Mouse (Mus musculus) stomach, embryonic 14.5 days (tissue): Measurements from ENCODE around the gene Top3b. TPM values are rescaled to one million over a fixed set of nuclear protein-coding genes. Genes with fewer than 3 reads are reported as not detected.

Source experiments
- ATAC-seq: fragments of 200-750 bp; cut with Nextera tagmentation; 2 replicates; pipeline ENCODE4 v1.8.0; 2017; ENCODE audit warnings: low read depth, moderate TSS enrichment; ENCODE audit not compliant: insufficient number of reproducible peaks, insufficient read depth, low FRiP score
- H3K27ac ChIP-seq: fragments of 300-500 bp; sonication (generic); 2 replicates; pipeline ENCODE4 v1.5.1; 2014; ENCODE audit warnings: mild to moderate bottlenecking, low read length, moderate library complexity, mixed read lengths
- H3K27me3 ChIP-seq: fragments of 300-500 bp; sonication (generic); 2 replicates; pipeline ENCODE4 v1.6.1; 2014; ENCODE audit warnings: low read length, control low read depth, mixed read lengths; ENCODE audit not compliant: control insufficient read depth, insufficient read depth
- H3K36me3 ChIP-seq: fragments of 300-500 bp; sonication (generic); 2 replicates; pipeline ENCODE4 v1.6.1; 2014; ENCODE audit warnings: mild to moderate bottlenecking, control low read depth, low read length, moderate library complexity, mixed read lengths; ENCODE audit not compliant: control insufficient read depth, insufficient read depth
- H3K4me1 ChIP-seq: fragments of 300-500 bp; sonication (generic); 2 replicates; pipeline ENCODE4 v1.6.1; 2014; ENCODE audit warnings: low read length, control low read depth, mixed read lengths; ENCODE audit not compliant: control insufficient read depth, insufficient read depth
- H3K4me2 ChIP-seq: fragments of 300-500 bp; sonication (generic); replicated peaks from 2 replicates; pipeline ENCODE4 v1.6.1; 2014; ENCODE audit warnings: low read depth, low read length, control low read depth
- H3K4me3 ChIP-seq: fragments of 300-500 bp; sonication (generic); 2 replicates; pipeline ENCODE4 v1.5.1; 2014; ENCODE audit warnings: low read depth, low read length, control low read depth
- H3K9ac ChIP-seq: fragments of 300-500 bp; sonication (generic); replicated peaks from 2 replicates; pipeline ENCODE4 v1.6.1; 2014; ENCODE audit warnings: low read depth, mild to moderate bottlenecking, control low read depth, low read length, moderate library complexity, mixed read lengths
- H3K9me3 ChIP-seq: fragments of 300-500 bp; sonication (generic); 2 replicates; pipeline ENCODE4 v1.6.1; 2016; ENCODE audit warnings: low read depth, low read length, control low read depth; ENCODE audit not compliant: control insufficient read depth
- WGBS: fragments of 180-500 bp; shearing (Covaris S2); extraction: QIAGEN DNeasy Blood & Tissue Kit; methylation state at CpG from one replicate; pipeline ENCODE4 v1.1.7; 2014; 5-methylcytosine and 5-hydroxymethylcytosine counted together
- polyA plus RNA-seq: library from polyadenylated mRNA; unstranded; fragments of >200 nt; fragmentation: Nextera tagmentation; extraction: Ambion mirVana; gene quantifications from 2 replicates; pipeline ENCODE4 v1.2.1, GENCODE M21; 2014

Gene Top3b
- 63.4 and 73.1 TPM in 2 replicates for polyA plus RNA-seq

- peak; percentile 97 for ATAC-seq
- 0 out of 2 replicates have a peak, but pooled peaks cover 5% of the 10 kb centered on the region for H3K4me1 ChIP-seq
- H3K4me2 ChIP-seq, result peak within 1 kb of the TSS; percentile 76
- 0 out of 2 replicates have a peak, but pooled peaks cover under 1% of the 10 kb centered on the region for H3K9me3 ChIP-seq
- peaks cover 1% of the 10 kb centered on the region; the same call in 1 of the 2 replicates for H3K36me3 ChIP-seq
- no peaks in the 10 kb centered on the region for H3K27me3 ChIP-seq
- H3K4me3 ChIP-seq, result peak within 1 kb of the TSS; percentile 74
- under 1% methylated on average over 49 of the region's 49 CpGs for WGBS
- peak within 1 kb of the TSS; percentile 88 for H3K9ac ChIP-seq
- H3K27ac ChIP-seq, result peak within 1 kb of the TSS; percentile 97
Observed at GRCm38 (mm10) chr16:16870617-16871331, at the start of gene Top3b, which contains the start of gene Vpreb1. Gene Top3b (plus strand): TSS chr16:16870736. Gene Vpreb1 (minus strand): TSS chr16:16870843.

DNA sequence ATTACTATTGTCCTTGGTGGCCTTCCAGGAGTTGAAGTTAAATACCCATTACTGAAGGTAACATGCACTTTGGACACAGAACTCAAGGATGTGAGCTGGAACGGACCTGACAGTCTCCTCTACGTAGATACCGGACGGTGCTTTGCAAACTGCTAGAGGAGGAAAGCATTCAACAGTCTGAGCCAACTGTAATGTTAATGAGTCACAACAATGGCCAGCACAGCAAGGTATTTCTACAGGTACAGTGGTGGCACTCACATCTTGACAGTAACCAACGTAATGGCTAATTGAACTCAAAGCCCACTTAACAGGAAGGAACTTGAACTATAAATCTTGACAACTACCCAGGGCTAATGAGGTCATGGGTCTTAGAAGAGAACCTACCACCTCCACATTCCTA, 45.1 kb upstream of the Top3b start:
- 48% methylated on average over 5 of the region's 5 CpGs for WGBS
- H3K9ac ChIP-seq, result no peak overlapping the region

GRCm38 (mm10) chr16:16826223-16826622, 44.3 kb upstream of the Top3b start:
- H3K4me3 ChIP-seq, result no peak overlapping the region
- H3K9ac ChIP-seq, result no peak overlapping the region
- no peaks in the 10 kb centered on the region for H3K36me3 ChIP-seq
- H3K9me3 ChIP-seq, result no peaks in the 10 kb centered on the region
- H3K27ac ChIP-seq, result no peak overlapping the region
- WGBS, result 82% methylated on average over 2 of the region's 2 CpGs
- ATAC-seq, result no peak
- H3K4me1 ChIP-seq, result no peaks in the 10 kb centered on the region
- H3K4me2 ChIP-seq, result no peak overlapping the region
- no peaks in the 10 kb centered on the region for H3K27me3 ChIP-seq

More for the DNA sequence above, 45.1 kb upstream of the Top3b start:
- no peak overlapping the region for H3K27ac ChIP-seq
- no peaks in the 10 kb centered on the region for H3K27me3 ChIP-seq
- H3K4me2 ChIP-seq, result no peak overlapping the region
- H3K4me1 ChIP-seq, result no peaks in the 10 kb centered on the region
- H3K4me3 ChIP-seq, result no peak overlapping the region
- H3K9me3 ChIP-seq, result no peaks in the 10 kb centered on the region
- ATAC-seq, result no peak
- no peaks in the 10 kb centered on the region for H3K36me3 ChIP-seq

DNA sequence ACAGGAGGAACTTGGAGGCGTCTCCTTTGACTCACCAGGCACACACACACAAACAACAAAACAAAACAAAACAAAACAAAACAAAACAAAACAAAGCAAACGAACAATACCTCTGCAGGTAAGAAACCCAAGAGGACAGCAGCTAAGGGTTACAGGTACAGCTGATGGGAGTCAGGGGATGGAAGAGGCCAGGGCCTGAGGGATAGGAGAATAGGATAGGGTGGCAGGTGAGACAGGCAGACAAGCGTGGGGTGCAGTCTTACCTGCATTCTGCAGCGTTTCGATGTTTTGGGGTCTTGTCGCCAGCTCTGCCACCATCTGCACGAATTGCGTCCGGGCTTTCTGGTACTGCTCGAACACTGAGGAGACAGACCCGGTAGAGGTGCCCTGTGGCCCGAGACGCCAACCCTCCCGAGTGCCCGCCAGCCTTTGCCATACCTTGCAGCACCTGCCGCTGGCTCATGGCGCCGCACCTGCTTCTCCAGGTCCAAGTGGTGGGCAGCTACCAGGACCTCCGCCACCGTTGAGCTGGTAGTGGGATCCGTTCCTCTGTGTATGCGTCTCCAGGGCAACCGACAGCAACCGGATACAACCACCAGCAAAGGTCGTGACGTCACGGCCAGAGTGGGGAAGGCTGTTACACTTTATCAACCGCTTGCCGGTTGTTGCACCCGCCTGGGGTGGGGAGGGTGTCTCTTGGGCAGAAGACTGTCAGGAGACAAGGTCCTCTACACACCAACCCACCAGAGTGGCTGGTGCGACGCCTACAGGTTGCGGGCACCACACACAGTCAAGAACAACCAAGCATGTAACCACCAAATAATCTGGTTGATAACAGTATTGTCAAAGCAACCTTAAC, 41.5 kb upstream of the Top3b start, which contains the start of gene Spag6l:
TSS of gene Spag6l (minus strand) at position 700 of the 859 bp plus-strand sequence.
- H3K4me1 ChIP-seq, result no peaks in the 10 kb centered on the region
- H3K9ac ChIP-seq, result peak within 1 kb of the TSS; percentile 25; the same call in 1 of the 2 replicates
- no peaks in the 10 kb centered on the region for H3K9me3 ChIP-seq
- H3K27me3 ChIP-seq, result no peaks in the 10 kb centered on the region
- H3K36me3 ChIP-seq, result no peaks in the 10 kb centered on the region
- no peak within 1 kb of the TSS for H3K27ac ChIP-seq
- peak within 1 kb of the TSS; percentile 75 for H3K4me2 ChIP-seq
- peak within 1 kb of the TSS; percentile 32 for H3K4me3 ChIP-seq
- 7% methylated on average over 33 of the region's 33 CpGs for WGBS
- peak; percentile 79 for ATAC-seq

GRCm38 (mm10) chr16:16829671-16830070, 40.9 kb upstream of the Top3b start:
- Histone ChIP-seq H3K36me3 (no peaks in the 10 kb centered on the region), H3K4me3 (no peak overlapping the region), H3K9me3 (no peaks in the 10 kb centered on the region), H3K4me1 (no peaks in the 10 kb centered on the region), H3K27ac (no peak overlapping the region), H3K9ac (no peak overlapping the region), H3K27me3 (no peaks in the 10 kb centered on the region), H3K4me2 (peak overlapping the region; percentile 75; the same call in 1 of the 2 replicates)
- no peak for ATAC-seq
- 86% methylated on average over 3 of the region's 3 CpGs for WGBS

DNA sequence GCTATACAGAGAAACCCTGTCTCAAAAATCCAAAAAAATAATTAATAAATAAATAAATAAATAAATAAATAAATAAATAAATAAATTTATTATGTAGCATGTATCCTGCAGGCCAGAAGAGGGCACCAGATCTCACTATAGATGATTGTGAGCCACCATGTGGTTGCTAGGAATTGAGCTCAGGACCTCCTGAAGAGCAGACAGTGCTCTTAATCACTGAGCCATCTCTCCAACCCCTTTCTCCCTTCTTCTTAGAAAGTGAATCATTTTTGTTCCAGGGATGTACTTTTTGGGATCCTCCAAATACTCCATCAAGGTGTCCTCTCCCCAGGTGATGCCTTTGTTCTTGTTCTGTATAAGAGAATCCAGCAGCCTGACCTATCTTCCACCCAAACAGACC, 21.3 kb upstream of the Top3b start:
- H3K27ac ChIP-seq, result no peak overlapping the region
- H3K36me3 ChIP-seq, result no peaks in the 10 kb centered on the region
- no peaks in the 10 kb centered on the region for H3K27me3 ChIP-seq
- no peak overlapping the region for H3K4me2 ChIP-seq
- H3K9ac ChIP-seq, result no peak overlapping the region
- H3K4me1 ChIP-seq, result no peaks in the 10 kb centered on the region
- H3K4me3 ChIP-seq, result no peak overlapping the region
- H3K9me3 ChIP-seq, result no peaks in the 10 kb centered on the region
- no peak for ATAC-seq

- WGBS, result 87% methylated on average over 3 of the region's 3 CpGs
- Histone ChIP-seq H3K27me3 (no peaks in the 10 kb centered on the region), H3K4me3 (no peak overlapping the region), H3K9ac (no peak overlapping the region), H3K4me1 (no peaks in the 10 kb centered on the region), H3K4me2 (no peak overlapping the region), H3K36me3 (no peaks in the 10 kb centered on the region), H3K27ac (no peak overlapping the region), H3K9me3 (no peaks in the 10 kb centered on the region)
- no peak for ATAC-seq
Observed at GRCm38 (mm10) chr16:16852411-16852810, 18.1 kb upstream of the Top3b start.

DNA sequence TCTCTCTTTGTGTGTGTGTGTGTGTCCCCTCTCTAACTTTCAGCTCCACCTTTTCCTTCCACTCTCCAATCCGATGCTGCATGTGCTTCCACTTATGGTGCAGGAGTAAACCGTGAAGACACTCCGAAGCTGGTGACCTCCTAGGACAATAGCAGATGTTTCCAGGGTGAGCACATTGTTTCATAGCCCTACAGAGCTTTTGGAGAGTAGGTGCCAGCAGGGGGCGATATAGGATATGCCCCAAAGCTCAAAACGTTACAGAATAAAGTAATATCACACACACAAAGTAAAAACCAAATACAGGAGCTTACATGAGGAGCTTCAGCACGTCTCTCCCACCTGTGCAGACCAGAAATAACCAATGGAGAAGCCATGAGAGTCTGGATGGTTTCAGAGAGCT, 15.7 kb upstream of the Top3b start:
- Histone ChIP-seq H3K27me3 (no peaks in the 10 kb centered on the region), H3K36me3 (no peaks in the 10 kb centered on the region), H3K9ac (no peak overlapping the region), H3K27ac (no peak overlapping the region), H3K4me2 (no peak overlapping the region), H3K4me3 (no peak overlapping the region), H3K9me3 (no peaks in the 10 kb centered on the region), H3K4me1 (no peaks in the 10 kb centered on the region)
- WGBS, result 30% methylated on average over 6 of the region's 6 CpGs
- no peak for ATAC-seq
